13 mouse cellular contexts compared by ENCODE assay signal in genomic region chr5:22187599-22187998, GRCm38 (mm10).
"Had no signal": no experiment of that assay in that cellular context is flagged by ENCODE, and none has a peak within 500 bp of the region (broad histone marks: within the 10 kb centered on the region; RNA-seq: fewer than 3 reads in every experiment).

No protein-coding gene starts in this region.

- DNase-seq: left cerebral cortex, postnatal 4 days; lung, embryonic 14.5 days; lung, postnatal 10 days; lung, postnatal 4 days; midbrain, embryonic 14.5 days; right cerebral cortex, adult 18-20 months; right cerebral cortex, postnatal 25 days; thymus, postnatal 36 days had no signal

- H3K4me2 ChIP-seq: limb, embryonic 13.5 days; liver, embryonic 12.5 days; lung, embryonic 14.5 days; neural tube, embryonic 12.5 days had no signal

- H3K27ac ChIP-seq: limb, embryonic 13.5 days; liver, embryonic 12.5 days; midbrain, embryonic 10.5 days; neural tube, embryonic 12.5 days had no signal

- H3K4me1 ChIP-seq: limb, embryonic 13.5 days; liver, embryonic 12.5 days; neural tube, embryonic 12.5 days had no signal

- H3K36me3 ChIP-seq: limb, embryonic 13.5 days; liver, embryonic 12.5 days; midbrain, embryonic 10.5 days; neural tube, embryonic 12.5 days had no signal

- H3K9me3 ChIP-seq: limb, embryonic 13.5 days; liver, embryonic 12.5 days; midbrain, embryonic 10.5 days; neural tube, embryonic 12.5 days had no signal

- ATAC-seq: liver, embryonic 12.5 days had no signal

- H3K9ac ChIP-seq: limb, embryonic 13.5 days; liver, embryonic 12.5 days; lung, embryonic 14.5 days; neural tube, embryonic 12.5 days had no signal

- H3K4me3 ChIP-seq: limb, embryonic 13.5 days; liver, embryonic 12.5 days; midbrain, embryonic 10.5 days; myocyte; neural tube, embryonic 12.5 days had no signal

- H3K27me3 ChIP-seq: limb, embryonic 13.5 days; liver, embryonic 12.5 days; neural tube, embryonic 12.5 days had no signal
